Mouse (Mus musculus) ZHBTc4 (cell line): ENCODE data around the gene Clasp1.

Source experiments
- DNase-seq: peaks from one replicate; pipeline ENCODE4 v3.0.0-alpha.2; 2011; ENCODE audit warnings: low read depth, low spot score

The Clasp1 gene

GRCm38 (mm10) chr1:118650771-118651080 lies 261.9 kb downstream of the Clasp1 start:
- DNase-seq = peak; percentile 50

GRCm38 (mm10) chr1:118658716-118659115 lies 269.9 kb downstream of the Clasp1 start:
- no peak for DNase-seq

GRCm38 (mm10) chr1:118660880-118661465 lies 272.1 kb downstream of the Clasp1 start:
- no peak for DNase-seq
